Comparison of ENCODE assay signal across 21 mouse cellular contexts in the genomic region with DNA sequence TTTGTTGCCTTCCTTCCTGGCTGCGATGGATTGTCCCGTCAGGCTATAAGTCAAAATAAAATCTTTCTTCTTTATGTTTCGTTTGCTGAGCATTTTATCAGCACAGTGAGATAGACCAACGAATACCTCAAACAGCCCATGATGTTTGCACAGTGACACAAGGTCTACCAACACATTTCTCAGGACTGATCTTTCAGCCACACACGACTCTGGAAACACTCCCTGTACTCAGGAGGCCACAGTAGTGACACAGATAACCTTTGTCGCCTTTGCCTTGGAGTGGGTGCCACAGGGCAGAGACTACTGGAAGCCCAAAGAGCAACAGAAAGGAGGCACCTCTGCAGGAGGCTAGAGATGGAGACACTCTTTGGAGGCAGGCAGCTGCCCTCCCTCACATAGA. TPM values are rescaled to one million over a fixed set of nuclear protein-coding genes. Genes with fewer than 3 reads are reported as not detected.
"Had no signal": no experiment of that assay in that cellular context is flagged by ENCODE, and none has a peak within 500 bp of the region (broad histone marks: within the 10 kb centered on the region; RNA-seq: fewer than 3 reads in every experiment).

No protein-coding gene starts in this region.

- DNase-seq: lung, adult 18-20 months; lung, embryonic 14.5 days; lung, postnatal 10 days; lung, postnatal 4 days; midbrain, embryonic 14.5 days; retina, postnatal 1 day; right cerebral cortex, adult 18-20 months; right cerebral cortex, postnatal 25 days; right cerebral cortex, postnatal 4 days; spleen, adult 18-20 months; thymus, adult 18-20 months; thymus, postnatal 14 days; thymus, postnatal 36 days had no signal

- H3K9ac ChIP-seq: lung, embryonic 14.5 days; midbrain, embryonic 12.5 days; neural tube, embryonic 13.5 days; neural tube, embryonic 15.5 days had no signal

- H3K4me1 ChIP-seq: midbrain, embryonic 10.5 days; midbrain, embryonic 12.5 days; neural tube, embryonic 13.5 days; neural tube, embryonic 15.5 days had no signal

- H3K9me3 ChIP-seq: midbrain, embryonic 10.5 days; midbrain, embryonic 12.5 days; neural tube, embryonic 13.5 days; neural tube, embryonic 15.5 days had no signal

- H3K4me3 ChIP-seq: midbrain, embryonic 10.5 days; midbrain, embryonic 12.5 days; myocyte; neural tube, embryonic 13.5 days; neural tube, embryonic 15.5 days had no signal

- H3K36me3 ChIP-seq: midbrain, embryonic 10.5 days; midbrain, embryonic 12.5 days; neural tube, embryonic 13.5 days; neural tube, embryonic 15.5 days had no signal

- H3K27ac ChIP-seq: midbrain, embryonic 10.5 days; midbrain, embryonic 12.5 days; neural tube, embryonic 13.5 days; neural tube, embryonic 15.5 days had no signal

- H3K4me2 ChIP-seq: lung, embryonic 14.5 days; neural tube, embryonic 15.5 days had no signal

RNA-seq across cellular contexts. Expression of a gene that starts 55.0 kb away (rescaled TPM):
- polyA plus RNA-seq: liver, embryonic 16.5 days; midbrain, embryonic 14.5 days; midbrain, embryonic 16.5 days; myocyte; small intestine, adult 2 months had no signal
